Mouse (Mus musculus) liver, embryonic 13.5 days (tissue): ENCODE measurements around the gene Aldh1b1. TPM values are rescaled to one million over a fixed set of nuclear protein-coding genes. Genes with fewer than 3 reads are reported as not detected.

Source experiments
- ATAC-seq: fragments of 200-750 bp; cut with Nextera tagmentation; 2 replicates; pipeline ENCODE4 v1.8.0; 2017; ENCODE audit warnings: low read depth, mild to moderate bottlenecking, moderate number of reproducible peaks, moderate library complexity
- DNase-seq: peaks from one replicate; pipeline ENCODE4 v3.0.0; 2022
- H3K27ac ChIP-seq: fragments of 300-500 bp; sonication (generic); 2 replicates; pipeline ENCODE4 v1.5.1; 2015; ENCODE audit warnings: moderate library complexity, mild to moderate bottlenecking, inconsistent platforms
- H3K27me3 ChIP-seq: fragments of 300-500 bp; sonication (generic); 2 replicates; pipeline ENCODE4 v1.6.1; 2015; ENCODE audit warnings: mild to moderate bottlenecking, inconsistent platforms
- H3K36me3 ChIP-seq: fragments of 300-500 bp; sonication (generic); 2 replicates; pipeline ENCODE4 v1.6.1; 2015; ENCODE audit warnings: mild to moderate bottlenecking, inconsistent platforms
- H3K4me1 ChIP-seq: fragments of 300-500 bp; sonication (generic); replicated peaks from 2 replicates; pipeline ENCODE4 v1.6.1; 2015; ENCODE audit warnings: inconsistent platforms
- H3K4me2 ChIP-seq: fragments of 300-500 bp; sonication (generic); 2 replicates; pipeline ENCODE4 v1.6.1; 2015; ENCODE audit warnings: inconsistent platforms, mild to moderate bottlenecking, moderate library complexity
- H3K4me3 ChIP-seq: fragments of 300-500 bp; sonication (generic); replicated peaks from 2 replicates; pipeline ENCODE4 v1.5.1; 2015; ENCODE audit warnings: mild to moderate bottlenecking, inconsistent platforms
- H3K9ac ChIP-seq: fragments of 300-500 bp; sonication (generic); 2 replicates; pipeline ENCODE4 v1.6.1; 2015; ENCODE audit warnings: mild to moderate bottlenecking, inconsistent platforms
- H3K9me3 ChIP-seq: fragments of 300-500 bp; sonication (generic); replicated peaks from 2 replicates; pipeline ENCODE4 v1.6.1; 2016; ENCODE audit warnings: inconsistent platforms
- WGBS: fragments of 180-500 bp; shearing (Covaris S2); methylation state at CpG from one replicate; pipeline ENCODE4 v1.1.7; 2015; ENCODE audit not compliant: insufficient replicate concordance; 5-methylcytosine and 5-hydroxymethylcytosine counted together
- polyA plus RNA-seq: library from polyadenylated mRNA; unstranded; fragments of >200 nt; fragmentation: Nextera tagmentation; extraction: Ambion mirVana; gene quantifications from 2 replicates; pipeline ENCODE4 v1.2.1, GENCODE M21; 2015

Gene Aldh1b1
- polyA plus RNA-seq, 1 experiment from 2014 or later, result 44.1 TPM

DNA sequence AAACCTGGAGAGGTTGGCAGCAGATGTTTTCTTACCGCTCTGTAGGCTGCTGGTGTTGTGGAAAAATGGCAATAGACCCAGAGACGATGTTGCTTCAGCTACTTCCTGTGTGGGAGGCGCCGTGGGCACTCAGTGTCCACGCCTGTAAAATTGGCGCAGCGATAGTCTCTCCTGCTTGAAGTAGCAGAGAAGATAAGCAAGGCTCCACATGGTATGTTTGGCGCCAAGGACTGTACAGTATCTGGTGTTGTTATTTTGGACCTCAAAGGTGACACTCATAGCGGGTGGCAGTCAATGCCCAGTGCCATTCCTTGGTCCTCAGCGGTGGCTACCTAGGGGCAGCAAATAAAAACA is 34.7 kb upstream of the Aldh1b1 start:
- no peak for DNase-seq
- peak overlapping the region; percentile 44 for H3K4me3 ChIP-seq
- H3K36me3 ChIP-seq, result no peaks in the 10 kb centered on the region
- H3K27me3 ChIP-seq, result peaks cover 65% of the 10 kb centered on the region
- peak; percentile 80 for ATAC-seq
- no peaks in the 10 kb centered on the region for H3K9me3 ChIP-seq
- WGBS, result 6% methylated on average over 10 of the region's 10 CpGs
- H3K4me1 ChIP-seq, result peaks cover 57% of the 10 kb centered on the region
- peak overlapping the region; percentile 44; the same call in 1 of the 2 replicates for H3K9ac ChIP-seq
- no peak overlapping the region for H3K27ac ChIP-seq
- H3K4me2 ChIP-seq, result peak overlapping the region; percentile 53

DNA sequence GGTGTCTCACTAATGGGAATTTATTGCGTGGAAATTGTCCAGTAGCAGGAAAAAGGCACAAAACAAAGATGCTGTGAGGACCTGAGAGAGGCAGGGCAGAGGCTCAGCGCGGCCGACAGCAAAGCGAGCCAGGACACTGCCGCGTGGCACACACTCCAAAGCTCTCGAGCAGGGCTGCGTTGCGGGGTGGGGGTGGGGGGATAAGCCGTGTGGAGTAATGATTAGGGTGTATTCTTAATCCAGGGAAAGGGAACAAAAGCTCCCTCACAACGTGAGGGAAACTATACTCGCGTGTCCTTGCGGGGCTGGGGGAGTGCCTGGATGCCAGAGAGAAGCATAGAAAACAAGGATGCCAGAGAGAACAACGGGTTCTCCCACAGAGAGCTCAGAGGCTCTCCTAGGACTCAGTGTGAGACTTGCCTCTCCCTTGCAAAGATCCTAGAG is 33.7 kb upstream of the Aldh1b1 start:
- Histone ChIP-seq H3K36me3 (no peaks in the 10 kb centered on the region), H3K27ac (no peak overlapping the region), H3K27me3 (peaks cover 72% of the 10 kb centered on the region), H3K4me3 (no peak overlapping the region), H3K9me3 (no peaks in the 10 kb centered on the region), H3K9ac (no peak overlapping the region), H3K4me2 (no peak overlapping the region), H3K4me1 (peaks cover 62% of the 10 kb centered on the region)
- DNase-seq (no peak), ATAC-seq (no peak)
- 8% methylated on average over 16 of the region's 16 CpGs for WGBS

DNA sequence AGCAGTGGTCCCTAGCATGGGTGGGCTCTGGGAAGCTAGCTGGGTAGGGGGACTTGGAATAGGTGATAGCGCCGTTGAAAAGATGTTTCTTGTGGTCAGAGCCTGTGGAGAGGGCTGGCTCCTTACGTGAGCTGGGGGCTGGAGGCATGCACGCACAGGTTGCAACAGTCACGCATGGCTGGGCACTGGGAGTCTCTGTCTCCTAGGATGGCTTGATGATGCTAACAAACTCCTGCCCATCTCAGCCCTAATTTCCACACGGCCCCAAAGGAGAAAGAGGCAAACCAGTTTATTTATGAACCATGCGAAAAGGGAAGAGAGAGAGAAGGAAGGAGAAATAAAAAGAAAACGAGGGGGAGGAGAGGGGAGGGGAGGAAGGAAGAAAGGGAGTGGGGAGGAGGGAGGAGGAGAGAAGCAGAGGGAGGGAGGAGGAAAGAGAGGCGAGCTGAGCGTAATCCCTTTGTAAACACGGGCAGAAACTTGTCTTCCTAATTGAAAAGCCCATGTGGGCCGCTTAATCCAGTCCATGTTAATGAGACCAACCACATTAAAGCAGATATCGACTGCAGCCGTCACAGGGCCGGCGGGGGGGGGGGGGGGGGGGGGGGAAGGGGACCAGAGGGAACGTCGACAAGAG is 33.1 kb upstream of the Aldh1b1 start:
- H3K27me3 ChIP-seq, result peaks cover 77% of the 10 kb centered on the region
- H3K9me3 ChIP-seq, result no peaks in the 10 kb centered on the region
- H3K4me1 ChIP-seq, result peaks cover 62% of the 10 kb centered on the region
- no peak for DNase-seq
- ATAC-seq, result no peak
- no peak overlapping the region for H3K4me2 ChIP-seq
- H3K36me3 ChIP-seq, result no peaks in the 10 kb centered on the region
- no peak overlapping the region for H3K9ac ChIP-seq
- no peak overlapping the region for H3K4me3 ChIP-seq
- H3K27ac ChIP-seq, result no peak overlapping the region
- 2% methylated on average over 16 of the region's 18 CpGs for WGBS

DNA sequence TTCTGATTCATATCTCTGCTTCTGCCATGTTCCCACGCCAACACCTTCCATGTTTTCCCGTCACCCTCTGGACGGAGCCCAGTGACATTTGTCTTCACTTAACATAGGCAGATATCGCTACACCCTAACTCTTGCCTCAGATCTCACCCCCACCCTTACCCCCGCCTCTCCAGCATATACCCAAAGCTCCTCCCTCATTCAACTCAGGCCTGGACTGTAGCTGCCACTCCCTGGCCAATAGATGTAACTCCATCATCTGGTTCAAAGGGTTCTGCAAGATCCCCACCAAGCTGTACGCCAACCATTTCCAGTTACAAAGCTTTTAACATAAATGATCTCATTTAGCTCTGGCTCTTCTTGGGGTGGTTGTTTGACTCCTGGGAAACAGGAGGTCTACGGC is 32.0 kb upstream of the Aldh1b1 start:
- Histone ChIP-seq H3K4me2 (no peak overlapping the region), H3K9me3 (no peaks in the 10 kb centered on the region), H3K9ac (no peak overlapping the region), H3K27me3 (peaks cover 84% of the 10 kb centered on the region), H3K4me1 (peaks cover 62% of the 10 kb centered on the region), H3K36me3 (no peaks in the 10 kb centered on the region), H3K27ac (no peak overlapping the region), H3K4me3 (no peak overlapping the region)
- DNase-seq (no peak), ATAC-seq (no peak)
- WGBS, result 63% methylated on average over 7 of the region's 7 CpGs

DNA sequence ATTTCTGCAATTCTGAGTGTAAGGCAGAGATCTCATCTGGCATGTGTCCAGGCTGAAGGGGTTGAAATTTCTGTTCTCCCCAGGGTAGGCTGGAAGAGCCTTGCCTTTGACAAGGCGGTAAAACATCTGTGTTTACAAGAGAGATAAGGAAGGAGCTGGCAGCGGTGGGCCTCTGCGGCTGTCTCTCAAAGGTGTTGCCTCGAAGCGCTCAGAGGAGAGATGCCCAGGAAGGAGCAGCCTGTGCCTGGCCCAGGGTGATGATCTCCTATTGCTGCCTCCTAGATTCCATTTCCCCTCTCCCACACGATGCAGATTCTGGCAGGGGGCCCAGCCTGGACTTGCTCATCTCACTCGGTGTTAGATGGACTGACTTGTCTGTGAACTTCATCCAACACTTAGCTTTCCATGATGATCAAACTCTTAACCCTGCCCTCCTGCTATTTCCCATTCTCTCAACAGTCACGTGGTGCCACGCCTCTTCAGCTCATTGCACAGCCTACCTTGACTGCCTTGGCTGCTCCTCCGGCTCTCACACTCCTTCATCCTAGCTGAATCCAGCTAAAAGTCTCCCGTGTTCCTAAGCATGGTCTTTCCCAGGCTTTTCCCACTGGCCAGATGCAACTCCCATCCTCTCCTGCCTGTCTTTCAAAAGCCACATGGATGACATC is 30.8 kb upstream of the Aldh1b1 start:
- Histone ChIP-seq H3K36me3 (no peaks in the 10 kb centered on the region), H3K27ac (no peak overlapping the region), H3K4me2 (no peak overlapping the region), H3K9ac (no peak overlapping the region), H3K4me3 (no peak overlapping the region), H3K4me1 (peaks cover 61% of the 10 kb centered on the region), H3K9me3 (no peaks in the 10 kb centered on the region), H3K27me3 (peaks cover 83% of the 10 kb centered on the region)
- DNase-seq (no peak), ATAC-seq (peak; percentile 33; the same call in 1 of the 2 replicates)
- WGBS, result 28% methylated on average over 11 of the region's 11 CpGs

DNA sequence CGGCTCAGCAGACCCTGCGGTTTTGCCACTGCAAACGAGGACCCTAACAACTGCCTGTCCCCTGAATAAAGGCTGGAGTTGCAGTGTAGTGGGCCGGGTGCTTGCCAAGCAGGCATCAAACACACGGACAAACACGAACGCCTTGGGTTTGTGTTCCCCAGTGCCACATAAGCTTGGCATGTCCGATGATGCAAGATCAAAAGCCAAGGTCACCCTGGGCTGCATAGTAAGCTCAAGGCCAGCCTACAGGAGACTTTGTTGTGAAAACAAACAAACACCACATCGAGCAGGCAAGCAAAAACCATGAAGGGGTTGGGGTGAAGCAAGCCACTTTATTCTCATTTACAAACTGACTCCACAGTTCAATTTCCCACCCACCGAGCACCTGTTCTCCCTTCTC is 29.7 kb upstream of the Aldh1b1 start:
- ATAC-seq (no peak), DNase-seq (no peak)
- peaks cover 72% of the 10 kb centered on the region for H3K27me3 ChIP-seq

DNA sequence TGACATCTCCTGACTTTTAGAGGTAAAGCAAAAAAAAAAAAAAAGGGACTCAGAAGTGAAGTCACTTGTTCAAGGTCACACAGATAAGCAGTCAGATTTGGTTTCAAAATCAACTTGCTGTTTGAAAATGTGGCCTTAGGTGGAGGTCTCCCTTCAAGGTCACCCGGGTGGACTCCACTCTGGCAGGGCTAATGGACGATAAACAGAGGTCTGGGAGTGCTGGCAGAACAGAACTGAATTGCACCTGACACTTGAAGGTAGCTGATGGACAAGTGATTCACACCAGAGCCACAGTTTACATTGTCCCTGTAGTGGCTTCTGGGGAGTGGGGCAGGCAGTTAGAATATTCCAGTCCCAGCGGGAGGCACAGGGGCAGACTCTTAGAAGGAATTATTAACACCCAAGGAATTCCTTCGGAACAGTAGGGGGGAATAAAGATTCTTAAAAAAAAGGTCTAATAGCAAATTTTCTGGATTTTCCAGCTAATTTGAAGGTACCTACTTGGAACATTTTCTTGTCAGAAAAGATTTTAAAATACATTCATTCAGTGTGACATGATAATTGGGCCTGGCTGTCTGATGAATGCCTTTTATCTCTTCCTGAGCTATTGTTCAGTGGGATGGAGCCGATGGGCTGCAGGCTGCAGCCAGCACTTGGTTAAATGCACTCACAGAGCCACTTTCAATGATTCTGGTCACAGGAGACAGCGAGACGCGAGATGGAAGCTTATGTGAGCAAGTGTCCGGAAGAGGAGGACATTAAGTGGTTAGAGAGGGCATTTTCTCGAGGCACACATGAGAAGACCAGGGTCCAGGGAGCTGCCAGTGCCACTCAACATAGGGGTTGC is 28.8 kb upstream of the Aldh1b1 start:
- Histone ChIP-seq H3K4me2 (no peak overlapping the region), H3K9me3 (no peaks in the 10 kb centered on the region), H3K27me3 (peaks cover 63% of the 10 kb centered on the region), H3K36me3 (no peaks in the 10 kb centered on the region), H3K4me3 (no peak overlapping the region), H3K27ac (no peak overlapping the region), H3K9ac (no peak overlapping the region), H3K4me1 (peaks cover 41% of the 10 kb centered on the region)
- ATAC-seq (no peak), DNase-seq (no peak)
- 25% methylated on average over 10 of the region's 10 CpGs for WGBS

More for the DNA sequence above, 29.7 kb upstream of the Aldh1b1 start:
- 42% methylated on average over 10 of the region's 10 CpGs for WGBS
- Histone ChIP-seq H3K27ac (no peak overlapping the region), H3K4me1 (peaks cover 49% of the 10 kb centered on the region), H3K36me3 (no peaks in the 10 kb centered on the region), H3K9me3 (no peaks in the 10 kb centered on the region), H3K4me2 (no peak overlapping the region), H3K4me3 (no peak overlapping the region), H3K9ac (no peak overlapping the region)

DNA sequence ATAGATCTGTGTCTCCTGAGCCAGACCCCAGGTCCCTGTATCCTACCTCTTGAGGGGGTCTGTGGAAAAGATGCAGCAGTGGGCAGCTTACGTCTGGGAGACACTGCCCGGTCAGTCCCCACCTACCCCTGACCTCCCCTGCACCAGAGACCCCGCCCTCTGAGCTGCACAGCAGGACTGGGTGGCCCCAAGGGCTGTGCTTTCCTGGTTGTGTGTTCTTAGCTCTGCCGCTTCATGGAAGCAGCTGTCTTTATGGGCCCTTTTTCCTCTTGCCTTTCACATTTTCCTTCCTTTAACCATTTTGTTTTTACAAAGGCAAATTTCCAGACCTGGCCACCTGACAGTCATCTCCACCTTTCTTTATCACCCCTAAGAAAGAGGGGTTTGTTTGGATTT is 28.2 kb upstream of the Aldh1b1 start:
- no peaks in the 10 kb centered on the region for H3K9me3 ChIP-seq
- H3K4me3 ChIP-seq, result no peak overlapping the region
- no peak overlapping the region for H3K4me2 ChIP-seq
- DNase-seq, result no peak
- no peak for ATAC-seq
- peaks cover 34% of the 10 kb centered on the region for H3K4me1 ChIP-seq
- 29% methylated on average over 4 of the region's 4 CpGs for WGBS
- no peak overlapping the region for H3K27ac ChIP-seq
- no peak overlapping the region for H3K9ac ChIP-seq
- H3K36me3 ChIP-seq, result no peaks in the 10 kb centered on the region
- peaks cover 57% of the 10 kb centered on the region for H3K27me3 ChIP-seq

DNA sequence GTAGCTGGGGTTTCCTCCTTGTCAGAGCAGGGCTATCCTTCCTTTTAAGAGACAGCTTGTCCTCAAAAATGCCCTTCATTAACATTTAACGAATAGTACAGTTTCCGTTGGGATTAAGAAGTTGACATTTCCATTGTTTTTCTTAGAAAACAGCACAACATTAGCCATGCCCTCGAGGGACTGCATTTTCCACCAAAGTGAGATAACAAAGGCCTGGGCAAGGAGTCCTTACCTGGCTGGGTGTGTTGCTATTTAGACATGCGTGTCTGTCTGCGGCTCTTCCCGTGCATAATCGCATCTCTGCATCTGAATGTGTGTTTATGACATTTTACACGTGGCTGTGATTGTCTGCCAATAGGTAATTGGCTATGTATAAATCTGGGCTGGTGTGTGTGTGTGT is 27.6 kb upstream of the Aldh1b1 start:
- DNase-seq, result no peak
- H3K27me3 ChIP-seq, result peaks cover 51% of the 10 kb centered on the region
- no peak overlapping the region for H3K4me3 ChIP-seq
- H3K9ac ChIP-seq, result no peak overlapping the region
- 39% methylated on average over 8 of the region's 8 CpGs for WGBS
- no peak overlapping the region for H3K4me2 ChIP-seq
- H3K4me1 ChIP-seq, result peaks cover 32% of the 10 kb centered on the region
- H3K27ac ChIP-seq, result no peak overlapping the region
- H3K36me3 ChIP-seq, result no peaks in the 10 kb centered on the region
- no peaks in the 10 kb centered on the region for H3K9me3 ChIP-seq
- ATAC-seq, result no peak

DNA sequence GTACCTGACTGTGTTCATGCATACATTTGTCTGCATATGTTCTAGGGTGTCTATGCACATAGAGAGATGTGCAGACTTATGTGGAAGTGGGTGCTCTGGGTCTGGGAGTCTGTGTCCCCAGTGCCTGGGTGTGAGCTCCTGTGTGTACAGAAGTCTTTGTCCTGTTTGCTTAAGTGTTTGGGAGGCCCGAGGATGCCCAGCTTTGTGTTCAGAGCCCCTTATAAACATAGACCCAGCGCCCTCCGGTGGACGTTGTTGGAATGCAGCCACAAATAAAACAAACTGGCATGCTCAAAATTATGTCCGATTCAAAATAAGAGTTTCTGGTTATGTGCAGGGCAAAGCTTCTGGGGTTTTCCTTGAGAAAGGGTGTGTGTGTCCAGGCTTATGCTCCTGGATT is 27.2 kb upstream of the Aldh1b1 start:
- DNase-seq, result no peak
- 5% methylated on average over 5 of the region's 5 CpGs for WGBS
- no peak overlapping the region for H3K4me3 ChIP-seq
- ATAC-seq, result no peak
- H3K9ac ChIP-seq, result no peak overlapping the region
- peaks cover 27% of the 10 kb centered on the region for H3K4me1 ChIP-seq
- peaks cover 47% of the 10 kb centered on the region for H3K27me3 ChIP-seq
- H3K36me3 ChIP-seq, result no peaks in the 10 kb centered on the region
- H3K9me3 ChIP-seq, result no peaks in the 10 kb centered on the region
- no peak overlapping the region for H3K4me2 ChIP-seq
- H3K27ac ChIP-seq, result no peak overlapping the region

DNA sequence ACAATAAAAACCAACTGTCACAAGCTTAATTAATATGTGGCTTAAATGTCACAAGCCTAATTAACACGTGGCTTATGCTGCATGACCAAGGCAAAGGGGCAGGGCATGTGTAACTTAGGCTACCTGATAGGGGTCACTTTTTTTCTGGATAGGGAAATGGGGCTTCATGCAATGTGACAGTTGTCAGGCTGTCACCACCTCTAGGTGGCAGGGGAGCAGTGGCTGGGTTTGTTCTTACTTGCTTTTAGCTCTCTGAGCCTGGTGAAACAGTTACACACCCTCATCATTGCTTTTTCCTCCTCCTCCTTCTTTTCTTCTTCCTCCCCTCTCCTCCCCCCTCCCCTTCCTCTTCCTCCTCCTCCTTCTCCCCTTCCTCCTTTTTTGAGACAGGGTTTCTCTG is 15.2 kb upstream of the Aldh1b1 start:
- Histone ChIP-seq H3K27me3 (no peaks in the 10 kb centered on the region), H3K4me3 (no peak overlapping the region), H3K9ac (no peak overlapping the region), H3K4me2 (no peak overlapping the region), H3K9me3 (no peaks in the 10 kb centered on the region), H3K4me1 (peaks cover 14% of the 10 kb centered on the region), H3K36me3 (no peaks in the 10 kb centered on the region), H3K27ac (no peak overlapping the region)
- DNase-seq (no peak), ATAC-seq (no peak)
- WGBS, result 38% methylated on average over 1 of the region's 1 CpGs
